Mouse (Mus musculus) embryonic facial prominence, embryonic 11.5 days (tissue): ENCODE measurements around the gene Ank3. TPM values are rescaled to one million over a fixed set of nuclear protein-coding genes. Genes with fewer than 3 reads are reported as not detected.

Experiments
- ATAC-seq: fragments of 200-750 bp; cut with Nextera tagmentation; replicated peaks from 2 replicates; pipeline ENCODE4 v1.8.0; 2017; ENCODE audit warnings: low read depth; ENCODE audit not compliant: insufficient number of reproducible peaks, low FRiP score, low TSS enrichment
- DNase-seq: peaks from one replicate; pipeline ENCODE4 v3.0.0-alpha.2; 2015; ENCODE audit warnings: low spot score
- H3K27ac ChIP-seq: fragments of 300-500 bp; sonication (generic); replicated peaks from 2 replicates; pipeline ENCODE4 v1.5.1; 2014; ENCODE audit warnings: mild to moderate bottlenecking, low read depth, low read length, control low read depth
- H3K27me3 ChIP-seq: fragments of 300-500 bp; sonication (generic); 2 replicates; pipeline ENCODE4 v1.6.1; 2014; ENCODE audit warnings: mild to moderate bottlenecking, low read length, moderate library complexity, mixed read lengths; ENCODE audit not compliant: control insufficient read depth, insufficient read depth
- H3K36me3 ChIP-seq: fragments of 300-500 bp; sonication (generic); replicated peaks from 2 replicates; pipeline ENCODE4 v1.6.1; 2014; ENCODE audit warnings: low read depth, mild to moderate bottlenecking, low read length, moderate library complexity, mixed read lengths; ENCODE audit not compliant: control insufficient read depth, insufficient read depth
- H3K4me1 ChIP-seq: fragments of 300-500 bp; sonication (generic); 2 replicates; pipeline ENCODE4 v1.6.1; 2014; ENCODE audit warnings: low read length, mixed read lengths; ENCODE audit not compliant: control insufficient read depth, insufficient read depth
- H3K4me2 ChIP-seq: fragments of 300-500 bp; sonication (generic); 2 replicates; pipeline ENCODE4 v1.6.1; 2014; ENCODE audit warnings: low read depth, mild to moderate bottlenecking, control low read depth, low read length, moderate library complexity
- H3K4me3 ChIP-seq: fragments of 300-500 bp; sonication (generic); 2 replicates; pipeline ENCODE4 v1.5.1; 2014; ENCODE audit warnings: low read depth, low read length, control low read depth
- H3K9ac ChIP-seq: fragments of 300-500 bp; sonication (generic); replicated peaks from 2 replicates; pipeline ENCODE4 v1.6.1; 2014; ENCODE audit warnings: mild to moderate bottlenecking, control low read depth, low read length
- H3K9me3 ChIP-seq: fragments of 300-500 bp; sonication (generic); replicated peaks from 2 replicates; pipeline ENCODE4 v1.6.1; 2016; ENCODE audit warnings: mild to moderate bottlenecking, low read length, inconsistent platforms, mixed read lengths; ENCODE audit not compliant: control insufficient read depth
- WGBS: fragments of 180-500 bp; shearing (Covaris S2); extraction: QIAGEN DNeasy Blood & Tissue Kit; methylation state at CpG from one replicate; pipeline ENCODE4 v1.1.7; 2014; 5-methylcytosine and 5-hydroxymethylcytosine counted together
- polyA plus RNA-seq: library from polyadenylated mRNA; unstranded; fragments of >200 nt; fragmentation: Nextera tagmentation; extraction: Ambion mirVana; gene quantifications from 2 replicates; pipeline ENCODE4 v1.2.1, GENCODE M21; 2014

Ank3 gene
- polyA plus RNA-seq, 1 experiment from 2014 or later = 32.5 TPM

DNA sequence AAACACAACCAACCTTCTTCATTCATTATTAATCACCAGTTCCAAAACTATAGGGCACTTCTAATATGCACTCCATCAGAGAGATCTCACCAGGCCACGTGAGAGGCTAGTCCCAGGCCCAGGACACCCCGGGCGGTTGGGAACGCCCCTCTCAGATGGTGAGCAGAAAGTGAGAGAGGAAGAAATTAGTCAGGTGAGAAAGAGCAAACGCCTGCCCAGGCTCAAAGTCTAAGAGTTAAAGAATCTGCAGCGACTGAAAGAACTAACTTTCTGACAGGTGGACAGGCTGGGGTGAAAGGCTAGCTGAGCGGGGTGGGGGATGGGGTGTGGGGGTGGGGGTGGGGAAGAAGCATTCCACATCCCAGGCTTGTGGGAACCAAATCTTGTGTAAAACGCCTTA lies 525.2 kb downstream of the Ank3 start:
- Histone ChIP-seq H3K36me3 (no peaks in the 10 kb centered on the region), H3K27me3 (no peaks in the 10 kb centered on the region), H3K4me3 (no peak overlapping the region), H3K9me3 (no peaks in the 10 kb centered on the region), H3K4me2 (no peak overlapping the region), H3K27ac (no peak overlapping the region), H3K4me1 (0 out of 2 replicates have a peak, but pooled peaks cover 2% of the 10 kb centered on the region), H3K9ac (no peak overlapping the region)
- ATAC-seq (no peak), DNase-seq (peak; percentile 9)
- 9% methylated on average over 8 of the region's 8 CpGs for WGBS

DNA sequence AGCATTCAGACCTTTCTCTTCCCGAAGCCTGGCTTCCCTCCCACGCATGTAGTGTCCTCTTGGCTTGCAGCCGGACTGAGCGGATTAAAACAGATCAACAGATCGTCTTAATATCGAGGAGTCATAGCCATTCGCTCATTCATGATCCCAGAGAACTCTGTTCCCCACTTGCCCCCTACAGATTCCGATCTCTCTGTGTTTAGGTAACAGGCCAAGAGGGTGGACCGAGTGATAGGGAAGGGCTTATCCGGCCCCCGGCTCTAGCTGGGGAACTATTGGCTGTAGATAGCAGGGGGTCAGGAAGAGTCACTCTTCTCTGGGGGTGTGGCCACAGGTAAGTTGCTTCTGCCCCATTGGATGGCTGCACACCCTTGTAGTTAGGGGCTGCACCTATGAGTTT lies 525.7 kb downstream of the Ank3 start:
- H3K9me3 ChIP-seq = no peaks in the 10 kb centered on the region
- ATAC-seq (peak; percentile 60; the same call in 1 of the 2 replicates), DNase-seq (peak; percentile 26)
- peak overlapping the region; percentile 35 for H3K4me2 ChIP-seq
- WGBS = 3% methylated on average over 11 of the region's 11 CpGs
- no peak overlapping the region for H3K9ac ChIP-seq
- no peak overlapping the region for H3K4me3 ChIP-seq
- no peak overlapping the region for H3K27ac ChIP-seq
- no peaks in the 10 kb centered on the region for H3K36me3 ChIP-seq
- 0 out of 2 replicates have a peak, but pooled peaks cover 2% of the 10 kb centered on the region for H3K4me1 ChIP-seq
- no peaks in the 10 kb centered on the region for H3K27me3 ChIP-seq

DNA sequence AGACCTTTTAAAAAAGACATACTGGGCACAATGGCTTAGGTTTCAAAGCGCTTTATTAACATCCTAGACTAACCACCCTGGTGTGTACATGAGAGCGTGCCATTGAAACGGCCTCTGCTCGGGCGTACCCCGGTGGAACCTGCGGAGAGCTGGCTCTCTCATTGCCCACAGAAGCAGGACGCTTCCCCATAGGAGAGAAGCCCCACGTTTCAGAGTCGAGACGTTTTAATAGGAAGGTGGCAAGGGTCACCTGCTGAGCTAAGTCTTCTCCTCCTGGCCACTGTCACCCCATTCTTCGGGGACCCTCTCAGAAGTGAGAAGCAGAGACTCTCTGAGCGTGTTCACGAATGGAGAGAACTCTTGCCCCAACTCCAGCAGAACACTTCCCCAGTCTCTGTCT lies 526.3 kb downstream of the Ank3 start:
- no peak overlapping the region for H3K27ac ChIP-seq
- H3K4me1 ChIP-seq = 0 out of 2 replicates have a peak, but pooled peaks cover 2% of the 10 kb centered on the region
- ATAC-seq (no peak), DNase-seq (peak; percentile 23)
- no peaks in the 10 kb centered on the region for H3K36me3 ChIP-seq
- H3K9ac ChIP-seq = no peak overlapping the region
- H3K9me3 ChIP-seq = no peaks in the 10 kb centered on the region
- no peak overlapping the region for H3K4me3 ChIP-seq
- H3K27me3 ChIP-seq = no peaks in the 10 kb centered on the region
- 1% methylated on average over 14 of the region's 14 CpGs for WGBS
- peak overlapping the region; percentile 35 for H3K4me2 ChIP-seq

DNA sequence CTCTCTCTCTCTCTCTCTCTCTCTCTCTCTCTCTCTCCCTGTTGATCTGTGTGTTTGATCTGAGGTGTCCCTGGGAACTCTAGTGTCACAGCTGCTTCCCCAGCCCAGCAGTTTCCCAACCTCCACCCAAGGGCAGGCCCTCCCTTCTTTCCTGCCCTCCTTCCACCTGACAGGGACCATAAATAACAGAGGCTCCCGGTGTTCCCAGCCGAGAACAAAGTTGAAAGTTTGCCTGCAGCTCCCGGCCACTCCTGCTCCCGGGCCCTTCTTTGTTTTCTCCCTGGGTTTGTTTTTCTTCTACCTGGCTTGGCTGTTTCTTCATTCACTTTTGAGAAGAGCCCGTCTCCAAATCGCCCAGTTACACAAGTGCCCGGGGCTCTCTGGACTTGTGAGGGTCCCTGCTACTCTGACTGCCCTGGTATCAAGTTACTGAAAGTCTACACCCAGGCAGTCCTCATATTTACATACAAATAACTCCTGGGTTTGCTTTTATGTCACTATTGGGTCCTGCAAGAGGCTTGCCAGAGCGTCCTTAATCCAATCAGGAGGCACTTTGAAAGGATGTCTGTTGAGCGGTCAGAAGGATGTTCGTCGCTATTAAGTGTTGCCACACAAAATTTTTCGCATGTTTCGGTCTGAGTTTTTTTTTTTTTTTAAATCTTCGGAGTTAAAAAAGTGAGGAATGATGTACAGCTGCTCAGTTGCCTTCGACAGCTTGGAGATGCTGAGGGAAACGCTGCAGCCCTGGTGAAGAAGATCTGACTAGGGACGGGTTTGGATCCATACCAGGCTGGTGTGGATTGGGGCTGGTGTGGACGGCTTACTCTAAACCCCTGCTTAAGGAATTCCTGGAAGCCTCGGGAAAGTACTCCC lies 526.9 kb downstream of the Ank3 start:
- ATAC-seq (peak; percentile 55), DNase-seq (peak; percentile 75)
- Histone ChIP-seq H3K9me3 (no peaks in the 10 kb centered on the region), H3K27ac (no peak overlapping the region), H3K27me3 (no peaks in the 10 kb centered on the region), H3K4me3 (peak overlapping the region; percentile 20; the same call in 1 of the 2 replicates), H3K36me3 (no peaks in the 10 kb centered on the region), H3K4me1 (0 out of 2 replicates have a peak, but pooled peaks cover 2% of the 10 kb centered on the region), H3K9ac (no peak overlapping the region), H3K4me2 (peak overlapping the region; percentile 33)
- under 1% methylated on average over 19 of the region's 19 CpGs for WGBS

DNA sequence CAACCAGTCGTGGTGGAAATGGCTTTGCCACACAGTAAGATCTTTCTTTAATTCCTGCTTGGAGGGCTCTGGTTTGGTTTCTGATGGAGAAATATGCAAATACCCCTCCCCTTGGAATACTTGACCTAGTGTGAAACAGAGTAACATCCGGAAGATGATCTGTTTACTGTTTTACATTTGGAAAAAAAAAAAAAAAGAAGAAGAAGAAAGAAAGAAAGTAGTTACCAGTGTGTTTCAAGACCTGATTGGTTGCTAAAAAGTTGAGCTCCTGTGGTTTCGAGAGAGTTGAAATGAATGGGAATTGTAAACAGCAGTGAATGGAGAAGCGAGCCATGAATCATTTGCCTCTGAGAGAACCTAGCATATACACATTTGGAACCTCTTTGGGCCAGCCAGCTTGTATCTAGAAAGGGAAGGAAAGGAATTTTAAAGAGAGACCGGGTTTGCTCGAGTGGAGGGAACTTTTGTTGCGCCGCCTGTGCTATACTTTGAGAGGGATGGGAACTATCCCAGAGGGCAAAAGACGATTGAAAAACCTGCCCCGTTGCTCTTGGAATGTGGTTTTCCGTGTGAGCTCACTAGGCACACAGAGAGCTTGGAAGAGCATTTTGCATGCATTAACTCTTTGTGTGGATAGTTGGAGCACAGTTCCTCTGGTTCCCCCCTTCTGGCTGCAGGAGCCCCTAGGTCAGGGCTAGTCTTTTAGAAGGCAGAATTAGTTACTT lies 527.7 kb downstream of the Ank3 start:
- H3K9ac ChIP-seq = peak overlapping the region; percentile 32

DNA sequence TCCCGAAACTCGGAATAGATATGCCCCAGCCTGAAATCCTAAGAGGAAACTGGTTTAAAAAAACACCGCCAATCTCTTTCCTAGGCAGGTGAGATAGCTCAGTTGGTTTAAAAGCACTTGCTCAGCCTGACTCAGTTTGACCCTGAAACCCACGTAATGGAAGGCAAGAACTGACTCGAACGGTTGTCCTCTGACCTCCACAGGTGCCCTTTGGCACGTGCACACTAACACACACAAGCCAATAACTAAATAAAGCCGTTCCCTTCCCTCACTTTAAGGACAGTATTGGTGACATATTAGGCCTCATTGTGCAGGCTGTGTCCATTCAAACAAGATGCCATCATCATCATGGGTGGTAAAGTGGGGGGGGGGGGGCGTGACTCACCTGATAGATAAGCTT lies 528.4 kb downstream of the Ank3 start:
- 3% methylated on average over 8 of the region's 9 CpGs for WGBS
- DNase-seq (peak; percentile 12), ATAC-seq (no peak)
- Histone ChIP-seq H3K9ac (no peak overlapping the region), H3K9me3 (no peaks in the 10 kb centered on the region), H3K4me1 (0 out of 2 replicates have a peak, but pooled peaks cover 2% of the 10 kb centered on the region), H3K4me3 (no peak overlapping the region; the same call in 1 of the 2 replicates), H3K4me2 (peak overlapping the region; percentile 27), H3K27ac (no peak overlapping the region), H3K36me3 (no peaks in the 10 kb centered on the region), H3K27me3 (no peaks in the 10 kb centered on the region)

More for the DNA sequence above, 527.7 kb downstream of the Ank3 start:
- Histone ChIP-seq H3K9me3 (no peaks in the 10 kb centered on the region), H3K4me3 (peak overlapping the region; percentile 20), H3K4me1 (0 out of 2 replicates have a peak, but pooled peaks cover 2% of the 10 kb centered on the region), H3K36me3 (no peaks in the 10 kb centered on the region), H3K27ac (no peak overlapping the region), H3K4me2 (peak overlapping the region; percentile 33), H3K27me3 (no peaks in the 10 kb centered on the region)
- DNase-seq = peak; percentile 62
- ATAC-seq = no peak
- WGBS = 1% methylated on average over 11 of the region's 11 CpGs

DNA sequence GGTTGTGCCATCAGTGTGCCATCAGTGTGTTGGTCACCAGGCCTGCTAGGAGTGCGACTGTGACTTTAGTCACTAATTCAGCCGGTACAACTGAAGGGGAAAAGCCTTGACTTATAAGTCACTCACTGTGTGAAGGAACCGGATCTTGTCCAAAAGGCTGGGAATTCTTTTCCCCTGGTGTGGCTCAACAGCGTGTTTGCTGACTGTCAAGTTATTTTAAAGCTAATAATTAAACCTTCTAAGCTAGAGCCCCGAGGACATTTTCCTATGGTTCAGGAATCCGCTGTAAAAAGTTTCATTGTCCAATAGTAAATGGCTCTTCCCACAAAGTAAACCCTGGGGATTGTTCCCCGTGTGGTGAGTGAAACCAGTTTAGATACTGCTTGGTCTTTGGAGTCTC lies 529.8 kb downstream of the Ank3 start:
- Histone ChIP-seq H3K27me3 (no peaks in the 10 kb centered on the region), H3K9ac (no peak overlapping the region), H3K27ac (no peak overlapping the region), H3K4me1 (0 out of 2 replicates have a peak, but pooled peaks cover 2% of the 10 kb centered on the region), H3K9me3 (no peaks in the 10 kb centered on the region), H3K4me3 (no peak overlapping the region), H3K36me3 (no peaks in the 10 kb centered on the region), H3K4me2 (no peak overlapping the region)
- DNase-seq (peak; percentile 44), ATAC-seq (no peak)
- 29% methylated on average over 7 of the region's 7 CpGs for WGBS
